In the genomic region with DNA sequence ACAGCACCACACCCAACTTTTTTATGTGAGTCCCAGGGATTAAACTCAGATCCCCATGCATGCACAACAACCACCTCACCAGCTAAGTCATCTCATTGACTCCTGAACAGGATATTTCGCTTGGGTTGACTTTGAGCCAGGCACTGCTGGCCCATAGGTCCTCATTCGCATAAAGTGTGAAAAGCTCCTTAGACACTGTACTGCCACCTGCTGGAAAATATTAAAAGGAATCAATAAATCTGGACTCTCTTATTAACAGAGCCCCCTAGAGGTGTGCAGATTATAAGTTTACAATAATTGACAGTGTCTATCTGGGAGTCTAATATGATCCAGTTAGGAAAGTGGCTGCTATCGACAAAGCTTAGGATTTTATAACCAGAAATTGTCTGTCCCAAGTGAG, we compare ENCODE assay signal across 26 mouse cellular contexts.
DNase-seq lines count a peak whose midpoint lies in the region; ATAC-seq and TF ChIP-seq lines count a peak whose summit lies in the region.
"Had no signal": no experiment of that assay in that cellular context is flagged by ENCODE, and none has a peak within 500 bp of the region (broad histone marks: within the 10 kb centered on the region; RNA-seq: fewer than 3 reads in every experiment).

No protein-coding gene starts in this region.

- TF ChIP-seq CTCF in intestine, postnatal 0 days (IDR thresholded peaks at IDR 0.05; ENCODE audit: low read depth): peak; percentile 50
- TF ChIP-seq CTCF in lung, postnatal 0 days (IDR thresholded peaks at IDR 0.05): peak; percentile 26
- peak; percentile 47 for TF ChIP-seq CTCF in stomach, postnatal 0 days (IDR thresholded peaks at IDR 0.05; ENCODE audit: low read depth)

- H3K4me1 ChIP-seq in intestine, postnatal 0 days (replicated peaks; ENCODE audit: control insufficient read depth, insufficient read depth, low read length): 0 out of 2 replicates have a peak, but pooled peaks cover 4% of the 10 kb centered on the region
- H3K4me1 ChIP-seq in intestine, embryonic 15.5 days (replicated peaks): 0 out of 2 replicates have a peak, but pooled peaks cover 2% of the 10 kb centered on the region
- H3K4me1 ChIP-seq in lung, postnatal 0 days (ENCODE audit: insufficient read depth, low read depth, low read length): no peaks in the 10 kb centered on the region
- H3K4me1 ChIP-seq in stomach, postnatal 0 days (replicated peaks; ENCODE audit: control insufficient read depth, insufficient read depth): no peaks in the 10 kb centered on the region
- H3K4me1 ChIP-seq: embryonic facial prominence, embryonic 15.5 days; forebrain, embryonic 10.5 days; limb, embryonic 10.5 days; midbrain, embryonic 13.5 days had no signal

- TF ChIP-seq EP300 in lung, postnatal 0 days (IDR thresholded peaks at IDR 0.05): no peak
- no peak for TF ChIP-seq EP300 in stomach, postnatal 0 days (optimal IDR thresholded peaks at IDR 0.05)

- 90% methylated on average over 3 of the region's 3 CpGs for WGBS in intestine, postnatal 0 days
- WGBS in intestine, embryonic 15.5 days: 91% methylated on average over 3 of the region's 3 CpGs
- 84% methylated on average over 3 of the region's 3 CpGs for WGBS in lung, postnatal 0 days
- 88% methylated on average over 3 of the region's 3 CpGs for WGBS in stomach, postnatal 0 days

- H3K27ac ChIP-seq in intestine, postnatal 0 days (ENCODE audit: low read depth, low read length): no peak overlapping the region
- no peak overlapping the region for H3K27ac ChIP-seq in intestine, embryonic 15.5 days
- no peak overlapping the region for H3K27ac ChIP-seq in lung, postnatal 0 days (ENCODE audit: low read length)
- no peak overlapping the region for H3K27ac ChIP-seq in stomach, postnatal 0 days (replicated peaks)
- H3K27ac ChIP-seq: embryonic facial prominence, embryonic 15.5 days; forebrain, embryonic 10.5 days; limb, embryonic 10.5 days; liver, embryonic 12.5 days; midbrain, embryonic 13.5 days had no signal

- no peak overlapping the region for H3K4me3 ChIP-seq in intestine, postnatal 0 days (ENCODE audit: low read depth, low read length)
- H3K4me3 ChIP-seq in intestine, embryonic 15.5 days (replicated peaks): no peak overlapping the region
- H3K4me3 ChIP-seq in lung, postnatal 0 days (ENCODE audit: low read depth, low read length): no peak overlapping the region
- H3K4me3 ChIP-seq in stomach, postnatal 0 days (ENCODE audit: low read depth, low read length): no peak overlapping the region
- H3K4me3 ChIP-seq: embryonic facial prominence, embryonic 15.5 days; forebrain, embryonic 10.5 days; limb, embryonic 10.5 days; liver, embryonic 12.5 days; midbrain, embryonic 13.5 days had no signal

- no peak overlapping the region for H3K4me2 ChIP-seq in intestine, postnatal 0 days (replicated peaks; ENCODE audit: low read depth)
- no peak overlapping the region for H3K4me2 ChIP-seq in intestine, embryonic 15.5 days (replicated peaks)
- no peak overlapping the region for H3K4me2 ChIP-seq in lung, postnatal 0 days (replicated peaks; ENCODE audit: low read depth, low read length)
- no peak overlapping the region for H3K4me2 ChIP-seq in stomach, postnatal 0 days (replicated peaks; ENCODE audit: low read depth)
- H3K4me2 ChIP-seq: embryonic facial prominence, embryonic 15.5 days; liver, embryonic 12.5 days; midbrain, embryonic 13.5 days had no signal

- H3K9ac ChIP-seq in intestine, postnatal 0 days (ENCODE audit: low read depth, low read length): no peak overlapping the region
- H3K9ac ChIP-seq in intestine, embryonic 15.5 days: no peak overlapping the region
- no peak overlapping the region for H3K9ac ChIP-seq in lung, postnatal 0 days (replicated peaks; ENCODE audit: low read depth)
- H3K9ac ChIP-seq in stomach, postnatal 0 days (ENCODE audit: low read length): no peak overlapping the region
- H3K9ac ChIP-seq: embryonic facial prominence, embryonic 15.5 days; liver, embryonic 12.5 days; midbrain, embryonic 13.5 days had no signal

- H3K27me3 ChIP-seq in intestine, postnatal 0 days (replicated peaks; ENCODE audit: control insufficient read depth, insufficient read depth, low read length): no peaks in the 10 kb centered on the region
- no peaks in the 10 kb centered on the region for H3K27me3 ChIP-seq in intestine, embryonic 15.5 days (replicated peaks)
- H3K27me3 ChIP-seq in lung, postnatal 0 days (replicated peaks; ENCODE audit: insufficient read depth, low read length): no peaks in the 10 kb centered on the region
- H3K27me3 ChIP-seq in stomach, postnatal 0 days (ENCODE audit: control insufficient read depth, insufficient read depth, low read length): no peaks in the 10 kb centered on the region
- H3K27me3 ChIP-seq: embryonic facial prominence, embryonic 15.5 days; liver, embryonic 12.5 days; midbrain, embryonic 13.5 days had no signal

- no peaks in the 10 kb centered on the region for H3K9me3 ChIP-seq in intestine, postnatal 0 days (ENCODE audit: control insufficient read depth)
- H3K9me3 ChIP-seq in intestine, embryonic 15.5 days: no peaks in the 10 kb centered on the region
- H3K9me3 ChIP-seq in lung, postnatal 0 days (ENCODE audit: low read length): no peaks in the 10 kb centered on the region
- no peaks in the 10 kb centered on the region for H3K9me3 ChIP-seq in stomach, postnatal 0 days (ENCODE audit: control insufficient read depth, low read length)
- H3K9me3 ChIP-seq: embryonic facial prominence, embryonic 15.5 days; forebrain, embryonic 10.5 days; limb, embryonic 10.5 days; liver, embryonic 12.5 days; midbrain, embryonic 13.5 days had no signal

- no peaks in the 10 kb centered on the region for H3K36me3 ChIP-seq in intestine, postnatal 0 days (ENCODE audit: control insufficient read depth, insufficient read depth)
- H3K36me3 ChIP-seq in intestine, embryonic 15.5 days: no peaks in the 10 kb centered on the region
- H3K36me3 ChIP-seq in lung, postnatal 0 days (ENCODE audit: insufficient read depth, low read length): no peaks in the 10 kb centered on the region
- no peaks in the 10 kb centered on the region for H3K36me3 ChIP-seq in stomach, postnatal 0 days (ENCODE audit: control insufficient read depth, insufficient read depth, low read length)
- H3K36me3 ChIP-seq: embryonic facial prominence, embryonic 15.5 days; forebrain, embryonic 10.5 days; limb, embryonic 10.5 days; liver, embryonic 12.5 days; midbrain, embryonic 13.5 days had no signal

- ATAC-seq in intestine, postnatal 0 days: no peak
- no peak for ATAC-seq in intestine, embryonic 15.5 days
- ATAC-seq in lung, postnatal 0 days: no peak
- no peak for ATAC-seq in stomach, postnatal 0 days (ENCODE audit: low FRiP score, low TSS enrichment)
- ATAC-seq: activated CD4-positive, CD25-positive, alpha-beta regulatory T cell, adult 4 months; hindbrain, embryonic 16.5 days; liver, embryonic 12.5 days; midbrain, embryonic 13.5 days had no signal

- peak; percentile 29 for DNase-seq in embryo, embryonic 10.5 days (ENCODE audit: low spot score)
- DNase-seq in embryo, embryonic 10 days (ENCODE audit: low spot score): no peak
- no peak for DNase-seq in lung, postnatal 0 days (ENCODE audit: low spot score)
- no peak for DNase-seq in lung, adult 18-20 months
- peak; percentile 1 for DNase-seq in stomach, postnatal 0 days (ENCODE audit: low spot score)
- DNase-seq in thymus, postnatal 14 days: no peak
- DNase-seq: adrenal gland, postnatal 25 days; B cell, adult 2 months; cerebellum, adult 11-12 months; cerebellum, postnatal 36 days; heart, postnatal 36 days; kidney, adult 18-20 months; kidney, postnatal 14 days; lung, postnatal 14 days; right cerebral cortex, postnatal 14 days; spleen, adult 18-20 months; thymus, postnatal 4 days had no signal

Comparison
In these comparisons a context has a peak if more than half of its experiments do, and no peak if none do; other contexts are left out.
1. DNase-seq: peak in embryo, embryonic 10.5 days (single experiment) and stomach, postnatal 0 days (single experiment); none in embryo, embryonic 10 days (single experiment), lung, postnatal 0 days (single experiment), lung, adult 18-20 months (0 of 2) and thymus, postnatal 14 days (single experiment).
2. Peak in every context shown above with its lines, with median percentiles within 50 percentile points of each other: CTCF ChIP-seq.